In the genomic region with DNA sequence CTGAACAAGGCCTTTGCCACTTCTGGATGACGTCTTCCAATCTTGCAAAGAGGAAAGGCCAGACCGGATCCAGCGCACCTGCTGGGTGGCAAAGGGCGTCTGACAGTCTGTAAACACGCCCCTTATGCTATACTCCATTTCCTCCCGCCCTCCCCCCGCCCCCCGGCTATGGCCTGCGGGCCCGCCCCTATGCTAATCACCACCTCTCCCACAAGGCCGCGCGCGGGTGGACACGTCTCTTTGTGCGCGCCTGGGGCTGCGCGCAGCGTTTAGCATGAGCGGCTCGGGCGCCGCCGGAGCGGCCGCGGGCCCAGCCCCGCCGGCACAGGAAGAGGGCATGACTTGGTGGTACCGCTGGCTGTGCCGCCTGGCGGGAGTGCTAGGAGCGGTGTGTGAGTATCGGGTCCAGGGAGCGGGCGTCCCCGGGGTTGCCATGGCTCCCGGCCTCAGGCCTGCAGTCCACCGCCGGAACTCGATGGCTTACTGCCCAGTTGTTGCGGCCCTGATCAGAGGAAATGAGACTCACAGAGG, we compare ENCODE assay signal across 7 mouse cellular contexts. TPM values are rescaled to one million over a fixed set of nuclear protein-coding genes. Genes with fewer than 3 reads are reported as not detected.
DNase-seq lines count a peak whose midpoint lies in the region; ATAC-seq lines count a peak whose summit lies in the region.

A gene (plus strand): TSS at position 213 of the 531 bp plus-strand sequence.

- H3K27me3 ChIP-seq in intestine, embryonic 14.5 days (replicated peaks; ENCODE audit: control insufficient read depth, insufficient read depth, low read length): no peaks in the 10 kb centered on the region
- H3K27me3 ChIP-seq in midbrain, embryonic 10.5 days (ENCODE audit: low read depth, poor library complexity, severe bottlenecking): peaks cover 11% of the 10 kb centered on the region; the same call in 1 of the 2 replicates

- DNase-seq in adrenal gland, adult (ENCODE audit: inconsistent age in 2 of 2, low spot score in 1 of 2): peak; percentile 90 to 97
- peak; percentile 94 for DNase-seq in embryo, embryonic 10.5 days (ENCODE audit: low spot score)
- peak; percentile 86 for DNase-seq in gastrocnemius, postnatal 25 days
- DNase-seq in intestine, embryonic 14.5 days (ENCODE audit: low spot score): peak; percentile 94
- DNase-seq in left cerebral cortex, postnatal 25 days (ENCODE audit: low spot score in 2 of 2): peak; percentile 88
- DNase-seq in midbrain, embryonic 10.5 days (ENCODE audit: low spot score): peak; percentile 91
- peak; percentile 84 for DNase-seq in right cerebral cortex, postnatal 4 days

- 0% methylated on average over 39 of the region's 43 CpGs for WGBS in intestine, embryonic 14.5 days
- 1% methylated on average over 43 of the region's 43 CpGs for WGBS in midbrain, embryonic 10.5 days

- peak within 1 kb of the TSS; percentile 82 for H3K27ac ChIP-seq in intestine, embryonic 14.5 days (ENCODE audit: low read depth)
- H3K27ac ChIP-seq in midbrain, embryonic 10.5 days (replicated peaks): peak within 1 kb of the TSS; percentile 96

- H3K9me3 ChIP-seq in intestine, embryonic 14.5 days (ENCODE audit: control insufficient read depth, low read length): no peaks in the 10 kb centered on the region
- H3K9me3 ChIP-seq in midbrain, embryonic 10.5 days (replicated peaks): no peaks in the 10 kb centered on the region

- H3K9ac ChIP-seq in intestine, embryonic 14.5 days (ENCODE audit: low read length): peak within 1 kb of the TSS; percentile 96

- H3K4me2 ChIP-seq in intestine, embryonic 14.5 days (ENCODE audit: low read length): peak within 1 kb of the TSS; percentile 92

- H3K4me1 ChIP-seq in intestine, embryonic 14.5 days (replicated peaks; ENCODE audit: control insufficient read depth, insufficient read depth, low read length): peaks cover 23% of the 10 kb centered on the region
- peaks cover 29% of the 10 kb centered on the region for H3K4me1 ChIP-seq in midbrain, embryonic 10.5 days

- intact Hi-C loops in left cerebral cortex, postnatal 25 days (cut with DNase I): loop anchor here (1.0 to 5.0 kb wide), 3 partner anchors 45 to 97 kb away; a partner anchor contains a TSS

- H3K4me3 ChIP-seq in intestine, embryonic 14.5 days (ENCODE audit: low read depth, low read length): peak within 1 kb of the TSS; percentile 86
- peak within 1 kb of the TSS; percentile 78 for H3K4me3 ChIP-seq in midbrain, embryonic 10.5 days

- H3K36me3 ChIP-seq in intestine, embryonic 14.5 days (ENCODE audit: control insufficient read depth, insufficient read depth, low read length): peaks cover 20% of the 10 kb centered on the region
- peaks cover 18% of the 10 kb centered on the region for H3K36me3 ChIP-seq in midbrain, embryonic 10.5 days

- ATAC-seq in intestine, embryonic 14.5 days (replicated peaks; ENCODE audit: low FRiP score, low TSS enrichment, low read depth): peak; percentile 97

RNA-seq across cellular contexts. Expression of the gene that starts here (rescaled TPM):
- total RNA-seq in gastrocnemius, postnatal 25 days (2021): 10 to 100 TPM; 27.9 to 30.2 TPM
- polyA plus RNA-seq in intestine, embryonic 14.5 days (2014; fragmentation: Nextera tagmentation; extraction: Ambion mirVana): 55.0 and 56.8 TPM in 2 replicates
- total RNA-seq in left cerebral cortex, postnatal 25 days (2021): 10 to 100 TPM; 44.1 to 45.9 TPM
- polyA plus RNA-seq in midbrain, embryonic 10.5 days (2016; fragmentation: Nextera tagmentation; extraction: Ambion mirVana): 90.7 and 117 TPM in 2 replicates

Comparison
In these comparisons a context has a peak if more than half of its experiments do, and no peak if none do; other contexts are left out.
1. Peak in every context shown above with its lines: DNase-seq, ATAC-seq, H3K4me3 ChIP-seq and H3K27ac ChIP-seq.